Mouse (Mus musculus) Patski (cell line): ENCODE measurements at regions not wholly inside any gene's neighbourhood (a gene's known extent, or its start where the extent isn't known, plus 50 kb on each side); places are given as distances from the start of the nearest gene placed in this dataset.

ENCODE experiments used
- ATAC-seq: fragments of 100-300 bp; one replicate; pipeline ENCODE4 v1.8.0; 2021
- CTCF ChIA-PET: fragments of 350-600 bp; sonication (Branson Sonifier 250); formaldehyde crosslinking; loops from one replicate; lab custom pipeline; 2022; ENCODE audit warnings: inconsistent platforms; lab: Charles Lee
- POLR2A ChIA-PET: fragments of 350-600 bp; sonication (Branson Sonifier 250); formaldehyde crosslinking; loops from one replicate; lab custom pipeline; 2022; ENCODE audit warnings: antibody characterized with exemption, inconsistent platforms; lab: Charles Lee
- DNase-seq: peaks from one replicate; pipeline ENCODE4 v3.0.0-alpha.2; 2011; ENCODE audit warnings: low read depth, low spot score
- H3K27me3 ChIP-seq: fragments of 371-371 bp; one replicate; pipeline ENCODE4 v1.5.1; 2021
- CTCF ChIP-seq: fragments of 100-300 bp; IDR thresholded peaks from one replicate; pipeline ENCODE4 v1.5.1; 2021
- in situ Hi-C: fragments of 300-500 bp; cut with MboI; formaldehyde crosslinking; loops from 3 replicates; pipeline ENCODE4 v1.11.1; 2018; ENCODE audit warnings: low pct_unique_long_range_greater_than_20kb, mixed read lengths

- DNase-seq (no peak), ATAC-seq (no peak)
- POLR2A ChIA-PET, result interaction anchor here (0.7 kb wide), 2 partner anchors 10 to 34 kb away, joined by 3 to 6 read pairs; no protein-coding TSS in a partner anchor
- TF ChIP-seq CTCF, result no peak
- H3K27me3 ChIP-seq, result peaks cover 7% of the 10 kb centered on the region
- in situ Hi-C loops, result no loop called here
- CTCF ChIA-PET, result interaction anchor here (1.4 kb wide), 1 partner anchor 12 kb away, joined by 5 read pairs; no protein-coding TSS in a partner anchor
Observed at GRCm38 (mm10) chr7:136059896-136060295, 343.7 kb upstream of the Mki67 start.

- POLR2A ChIA-PET, result interaction anchor here (0.7 kb wide), 1 partner anchor 9 kb away, joined by 3 read pairs; no protein-coding TSS in a partner anchor
- ATAC-seq, result no peak
- in situ Hi-C loops, result no loop called here
- DNase-seq, result no peak
- TF ChIP-seq CTCF, result no peak
- H3K27me3 ChIP-seq, result peaks cover 7% of the 10 kb centered on the region
- CTCF ChIA-PET, result interaction anchor here (1.2 kb wide), 1 partner anchor 10 kb away, joined by 3 read pairs; no protein-coding TSS in a partner anchor
Observed at GRCm38 (mm10) chr7:136060339-136061073, 344.3 kb upstream of the Mki67 start.

GRCm38 (mm10) chr7:136062658-136063057, 346.5 kb upstream of the Mki67 start:
- no peak for TF ChIP-seq CTCF
- no peaks in the 10 kb centered on the region for H3K27me3 ChIP-seq
- CTCF ChIA-PET, result no interaction called here
- in situ Hi-C loops, result no loop called here
- POLR2A ChIA-PET, result no interaction called here
- no peak for DNase-seq
- ATAC-seq, result no peak

GRCm38 (mm10) chr7:136065038-136065678, 349.0 kb upstream of the Mki67 start:
- POLR2A ChIA-PET, result no interaction called here
- ATAC-seq (no peak), DNase-seq (no peak)
- no peaks in the 10 kb centered on the region for H3K27me3 ChIP-seq
- in situ Hi-C loops, result no loop called here
- CTCF ChIA-PET, result interaction anchor here (0.7 kb wide), 1 partner anchor 11 kb away, joined by 3 read pairs; no protein-coding TSS in a partner anchor
- TF ChIP-seq CTCF, result no peak

GRCm38 (mm10) chr7:136065679-136066055, 349.5 kb upstream of the Mki67 start:
- DNase-seq, result no peak
- in situ Hi-C loops, result no loop called here
- CTCF ChIA-PET, result no interaction called here
- no peak for TF ChIP-seq CTCF
- no peak for ATAC-seq
- POLR2A ChIA-PET, result no interaction called here
- H3K27me3 ChIP-seq, result no peaks in the 10 kb centered on the region

GRCm38 (mm10) chr7:136070881-136071280, 354.7 kb upstream of the Mki67 start:
- no peak for ATAC-seq
- no peak for TF ChIP-seq CTCF
- CTCF ChIA-PET, result interaction anchor here (1.8 kb wide), 1 partner anchor 14 kb away, joined by 4 read pairs; no protein-coding TSS in a partner anchor
- no peak for DNase-seq
- H3K27me3 ChIP-seq, result no peaks in the 10 kb centered on the region
- in situ Hi-C loops, result no loop called here
- POLR2A ChIA-PET, result no interaction called here

GRCm38 (mm10) chr7:136071331-136071730, 355.2 kb upstream of the Mki67 start:
- ATAC-seq, result no peak
- no peak for DNase-seq
- in situ Hi-C loops, result no loop called here

GRCm38 (mm10) chr7:136073265-136073799, 357.2 kb upstream of the Mki67 start:
- ATAC-seq, result no peak
- DNase-seq, result no peak
- ChIA-PET CTCF (interaction anchor here (0.8 to 2.5 kb wide), 3 partner anchors 11 to 158 kb away, joined by 3 to 6 read pairs (median 3); no protein-coding TSS in a partner anchor), POLR2A (no interaction called here)
- in situ Hi-C loops, result no loop called here
- no peaks in the 10 kb centered on the region for H3K27me3 ChIP-seq
- no peak for TF ChIP-seq CTCF

More at GRCm38 (mm10) chr7:136071331-136071730, 355.2 kb upstream of the Mki67 start:
- ChIA-PET CTCF (interaction anchor here (1.8 kb wide), 1 partner anchor 14 kb away, joined by 4 read pairs; no protein-coding TSS in a partner anchor), POLR2A (no interaction called here)
- TF ChIP-seq CTCF, result no peak
- no peaks in the 10 kb centered on the region for H3K27me3 ChIP-seq

- POLR2A ChIA-PET, result no interaction called here
- no peak for DNase-seq
- TF ChIP-seq CTCF, result no peak
- CTCF ChIA-PET, result interaction anchor here (0.8 to 2.5 kb wide), 3 partner anchors 10 to 159 kb away, joined by 3 to 6 read pairs (median 3); no protein-coding TSS in a partner anchor
- in situ Hi-C loops, result no loop called here
- H3K27me3 ChIP-seq, result no peaks in the 10 kb centered on the region
- ATAC-seq, result no peak
Observed at GRCm38 (mm10) chr7:136074043-136074442, 357.9 kb upstream of the Mki67 start.

- DNase-seq, result no peak
Observed at GRCm38 (mm10) chr7:136081534-136082252, 365.5 kb upstream of the Mki67 start.

More at GRCm38 (mm10) chr7:136081534-136082252, 365.5 kb upstream of the Mki67 start:
- TF ChIP-seq CTCF, result no peak
- H3K27me3 ChIP-seq, result no peaks in the 10 kb centered on the region
- CTCF ChIA-PET, result interaction anchor here (1.2 to 1.5 kb wide), 2 partner anchors 12 to 43 kb away, joined by 3 to 4 read pairs; no protein-coding TSS in a partner anchor
- POLR2A ChIA-PET, result interaction anchor here (0.6 to 1.1 kb wide), 2 partner anchors 15 to 20 kb away, joined by 3 read pairs; no protein-coding TSS in a partner anchor
- in situ Hi-C loops, result no loop called here
- no peak for ATAC-seq
